Mouse (Mus musculus): Measurements from ENCODE around the gene 3425401B19Rik. TPM values are rescaled to one million over a fixed set of nuclear protein-coding genes. Genes with fewer than 3 reads are reported as not detected.

3425401B19Rik gene
- total and polyA plus RNA-seq, 3 experiments = 0.04 to 0.67 (median 0.05) TPM

GRCm38 (mm10) chr14:32659781-32660180 lies 25.3 kb downstream of the 3425401B19Rik start:
- Histone ChIP-seq H3K27ac (ENCODE audit: insufficient read depth, low read depth) (no peak overlapping the region), H3K4me3 (replicated peaks in 1 of 3; ENCODE audit: low read depth in 2 of 3, low read length in 2 of 3, poor library complexity in 1 of 3) (no peak overlapping the region), H3K9me3 (replicated peaks; ENCODE audit: low read length) (no peaks in the 10 kb centered on the region), H3K27me3 (replicated peaks) (no peaks in the 10 kb centered on the region), H3K79me2 (replicated peaks; ENCODE audit: control insufficient read depth, extremely low read depth, insufficient read depth, poor library complexity, severe bottlenecking) (no peaks in the 10 kb centered on the region), H3K9ac (ENCODE audit: insufficient read depth, low read depth) (no peak overlapping the region), H3K4me1 (ENCODE audit: control insufficient read depth in 1 of 2, insufficient read depth in 2 of 2) (no peaks in the 10 kb centered on the region), H3K4me2 (ENCODE audit: insufficient read depth, low read depth, poor library complexity, severe bottlenecking) (no peak overlapping the region), H3K36me3 (replicated peaks in 1 of 2; ENCODE audit: control insufficient read depth in 1 of 2, insufficient read depth in 1 of 2, low read length in 1 of 2) (no peaks in the 10 kb centered on the region)
- in situ Hi-C loops (cut with MboI; ENCODE audit: low pct_ligation_motif_present, low pct_unique_long_range_greater_than_20kb, low sequenced_read_pairs) = no loop called here
- no peak for TF ChIP-seq POLR2A (IDR thresholded peaks at IDR 0.05; ENCODE audit: low read depth, low read length)
- dilution Hi-C loops (cut with MboI; ENCODE audit: extremely low pct_ligation_motif_present, extremely low pct_unique_long_range_greater_than_20kb, low sequenced_read_pairs) = no loop called here
- DNase-seq (ENCODE audit: extremely low read depth) = no peak

GRCm38 (mm10) chr14:32638485-32638884 lies 46.6 kb downstream of the 3425401B19Rik start:
- TF ChIP-seq MYC (IDR thresholded peaks at IDR 0.05; ENCODE audit: low read depth, low read length) (no peak), SIN3A (IDR thresholded peaks at IDR 0.05; ENCODE audit: low read length) (no peak), TBP (conservative IDR thresholded peaks at IDR 0.05; ENCODE audit: low read depth, low read length) (no peak), JUND (conservative IDR thresholded peaks at IDR 0.05; ENCODE audit: low read depth, low read length) (no peak), MXI1 (IDR thresholded peaks at IDR 0.05; ENCODE audit: low read depth, low read length) (no peak), UBTF (IDR thresholded peaks at IDR 0.05; ENCODE audit: low read depth, low read length) (no peak), BHLHE40 (IDR thresholded peaks at IDR 0.05; ENCODE audit: low read depth, low read length) (no peak), CHD2 (IDR thresholded peaks at IDR 0.05; ENCODE audit: low read length) (no peak), POLR2AphosphoS2 (IDR thresholded peaks at IDR 0.05; ENCODE audit: low read depth, low read length) (no peak), ZC3H11A (IDR thresholded peaks at IDR 0.05; ENCODE audit: low read depth, low read length) (no peak)
- in situ Hi-C loops (cut with MboI; ENCODE audit: low pct_ligation_motif_present, low pct_unique_long_range_greater_than_20kb, low sequenced_read_pairs) (no loop called here), dilution Hi-C loops (cut with MboI; ENCODE audit: extremely low pct_ligation_motif_present, extremely low pct_unique_long_range_greater_than_20kb, low sequenced_read_pairs) (no loop called here)
- Histone ChIP-seq H3K4me1 (ENCODE audit: control insufficient read depth in 1 of 2, insufficient read depth in 2 of 2) (peaks cover 0 to 12% of the 10 kb centered on the region in 2 experiments; a peak in 2 of 4 replicates), H3K27me3 (replicated peaks) (no peaks in the 10 kb centered on the region), H3K4me3 (replicated peaks in 1 of 3; ENCODE audit: low read depth in 2 of 3, low read length in 2 of 3, poor library complexity in 1 of 3) (no peak overlapping the region), H3K36me3 (replicated peaks in 1 of 2; ENCODE audit: control insufficient read depth in 1 of 2, insufficient read depth in 1 of 2, low read length in 1 of 2) (no peaks in the 10 kb centered on the region), H3K79me2 (replicated peaks; ENCODE audit: control insufficient read depth, extremely low read depth, insufficient read depth, poor library complexity, severe bottlenecking) (no peaks in the 10 kb centered on the region), H3K9ac (ENCODE audit: insufficient read depth, low read depth) (no peak overlapping the region), H3K9me3 (replicated peaks; ENCODE audit: low read length) (no peaks in the 10 kb centered on the region), H3K4me2 (ENCODE audit: insufficient read depth, low read depth, poor library complexity, severe bottlenecking) (no peak overlapping the region), H3K27ac (ENCODE audit: insufficient read depth, low read depth) (no peak overlapping the region)
- no peak for DNase-seq (ENCODE audit: extremely low read depth)

- TF ChIP-seq POLR2A (IDR thresholded peaks at IDR 0.05; ENCODE audit: low read depth, low read length) (no peak), MAFK (IDR thresholded peaks at IDR 0.05; ENCODE audit: insufficient replicate concordance, low read length) (no peak), ZMIZ1 (IDR thresholded peaks at IDR 0.05; ENCODE audit: low read depth, low read length) (no peak), CTCF (conservative IDR thresholded peaks at IDR 0.05 in 1 of 2, IDR thresholded peaks at IDR 0.05 in 1 of 2; ENCODE audit: low read depth in 2 of 2, low read length in 2 of 2) (peak in 1 of 2 experiments; percentile 25; a peak in 1 of 4 replicates), MEF2A (IDR thresholded peaks at IDR 0.05; ENCODE audit: borderline replicate concordance, low read depth, low read length) (no peak), SIN3A (IDR thresholded peaks at IDR 0.05; ENCODE audit: low read length) (no peak)
- Histone ChIP-seq H3K4me2 (ENCODE audit: insufficient read depth, low read depth, poor library complexity, severe bottlenecking) (no peak overlapping the region), H3K27me3 (replicated peaks) (no peaks in the 10 kb centered on the region), H3K27ac (ENCODE audit: insufficient read depth, low read depth) (no peak overlapping the region), H3K9ac (ENCODE audit: insufficient read depth, low read depth) (no peak overlapping the region), H3K4me1 (ENCODE audit: control insufficient read depth in 1 of 2, insufficient read depth in 2 of 2) (peaks cover 0 to 23% of the 10 kb centered on the region in 2 experiments; a peak in 2 of 4 replicates), H3K4me3 (replicated peaks in 1 of 3; ENCODE audit: low read depth in 2 of 3, low read length in 2 of 3, poor library complexity in 1 of 3) (no peak overlapping the region), H3K9me3 (replicated peaks; ENCODE audit: low read length) (no peaks in the 10 kb centered on the region), H3K36me3 (replicated peaks in 1 of 2; ENCODE audit: control insufficient read depth in 1 of 2, insufficient read depth in 1 of 2, low read length in 1 of 2) (no peaks in the 10 kb centered on the region), H3K79me2 (replicated peaks; ENCODE audit: control insufficient read depth, extremely low read depth, insufficient read depth, poor library complexity, severe bottlenecking) (no peaks in the 10 kb centered on the region)
- dilution Hi-C loops (cut with MboI; ENCODE audit: extremely low pct_ligation_motif_present, extremely low pct_unique_long_range_greater_than_20kb, low sequenced_read_pairs) = no loop called here
- in situ Hi-C loops (cut with MboI; ENCODE audit: low pct_ligation_motif_present, low pct_unique_long_range_greater_than_20kb, low sequenced_read_pairs) = no loop called here
- no peak for DNase-seq (ENCODE audit: extremely low read depth)
Observed at GRCm38 (mm10) chr14:32634015-32634682, 50.9 kb downstream of the 3425401B19Rik start.

Data from CH12.LX (cell line).